Mouse (Mus musculus) embryo, embryonic 11.5 days (tissue): ENCODE measurements around the gene Thap11.

ENCODE experiments used
- DNase-seq: peaks from one replicate; pipeline ENCODE4 v3.0.0-alpha.2; 2012; ENCODE audit warnings: low read depth, low spot score

The Thap11 gene

GRCm38 (mm10) chr8:105900180-105900940 is 45.4 kb downstream of the Thap11 start, which contains the start of gene Pskh1:
Pskh1 (plus strand) TSS chr8:105900441.
- peak; percentile 95 for DNase-seq

GRCm38 (mm10) chr8:105900941-105901616 is 46.1 kb downstream of the Thap11 start:
- DNase-seq = no peak
